Mouse (Mus musculus) layer of hippocampus, adult 9-10 months (tissue): Measurements from ENCODE around the gene Gm49405.

Experiments used
- DNase-seq: peaks from one replicate; pipeline ENCODE4 v3.0.0; 2022; ENCODE audit warnings: low spot score

Gm49405 gene

GRCm38 (mm10) chr19:4051741-4052515 lies 51.5 kb downstream of the Gm49405 start:
- no peak for DNase-seq

DNA sequence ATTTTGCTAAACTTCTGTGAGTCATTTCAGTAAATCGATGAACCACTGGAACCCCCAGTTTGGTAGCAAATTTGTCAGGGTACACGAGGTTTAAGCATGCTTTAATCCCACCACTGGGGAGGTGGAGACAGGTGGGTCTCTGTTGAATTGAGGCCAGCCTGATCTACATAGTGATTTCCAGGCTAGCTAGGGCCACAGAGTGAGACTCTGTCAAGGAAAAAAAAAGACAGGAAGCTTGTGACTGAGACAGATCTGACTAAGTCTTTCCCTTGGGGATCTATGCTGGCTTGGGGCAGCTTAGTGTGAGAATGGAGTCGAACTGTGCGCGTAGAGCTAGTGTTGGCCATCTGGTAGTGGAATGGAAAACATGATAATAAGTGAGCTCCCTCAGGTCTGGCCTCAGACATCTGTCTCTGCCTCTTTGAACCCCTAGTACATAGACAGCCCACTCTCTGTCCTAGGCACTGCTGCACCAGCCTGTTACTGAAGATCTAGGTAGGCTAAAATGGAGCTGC lies 52.1 kb downstream of the Gm49405 start:
- no peak for DNase-seq

GRCm38 (mm10) chr19:4054613-4055012 lies 54.2 kb downstream of the Gm49405 start:
- no peak for DNase-seq
